Mouse (Mus musculus) heart, postnatal 0 days (tissue): ENCODE measurements around the gene Tnrc6b.

Source experiments
- CTCF ChIP-seq: IDR thresholded peaks from 2 replicates; pipeline ENCODE4 v1.5.1; 2016; ENCODE audit warnings: antibody characterized with exemption, control low read depth, low read depth
- EP300 ChIP-seq: IDR thresholded peaks from 2 replicates; pipeline ENCODE4 v1.6.1; 2016; ENCODE audit warnings: antibody characterized with exemption, low read depth

- no peak for TF ChIP-seq CTCF
- no peak for TF ChIP-seq EP300
Observed at GRCm38 (mm10) chr15:80797757-80798156, 86.6 kb downstream of the Tnrc6b start.
